Mouse (Mus musculus): ENCODE results near the gene Il23a.
"Not testable (repeated sequence)": the region's sequence is repeated elsewhere in the genome, so short reads cannot be mapped to it uniquely, and the experiment has no call there.

Il23a gene

GRCm38 (mm10) chr10:128263393-128264310 is 34.9 kb downstream of the Il23a start:
- no peak for DNase-seq (ENCODE audit: low spot score)

- no peak for DNase-seq (ENCODE audit: low spot score)
Measured at GRCm38 (mm10) chr10:128262300-128262699, 36.3 kb downstream of the Il23a start.

GRCm38 (mm10) chr10:128260376-128260775 is 38.2 kb downstream of the Il23a start:
- DNase-seq (ENCODE audit: low spot score) = not testable (repeated sequence)

- no peak for DNase-seq (ENCODE audit: low spot score)
Measured at GRCm38 (mm10) chr10:128259946-128260345, 38.6 kb downstream of the Il23a start.

- no peak for DNase-seq (ENCODE audit: low spot score)
Measured at GRCm38 (mm10) chr10:128258953-128259352, 39.6 kb downstream of the Il23a start.

- no peak for DNase-seq (ENCODE audit: low spot score)
Measured at GRCm38 (mm10) chr10:128256328-128256727, 42.2 kb downstream of the Il23a start.

GRCm38 (mm10) chr10:128255925-128256324 is 42.6 kb downstream of the Il23a start:
- no peak for DNase-seq (ENCODE audit: low spot score)

GRCm38 (mm10) chr10:128253677-128254255 is 44.8 kb downstream of the Il23a start, which contains the start of gene Apon:
Gene Apon (plus strand): TSS chr10:128254096.
- no peak for DNase-seq (ENCODE audit: low spot score)

- DNase-seq (ENCODE audit: low spot score) = no peak
Measured at GRCm38 (mm10) chr10:128250565-128250964, 48.0 kb downstream of the Il23a start.

GRCm38 (mm10) chr10:128247020-128247732 is 51.4 kb downstream of the Il23a start:
- DNase-seq (ENCODE audit: low spot score) = no peak
